Mouse (Mus musculus): ENCODE measurements around the gene Rcn2. TPM values are rescaled to one million over a fixed set of nuclear protein-coding genes. Genes with fewer than 3 reads are reported as not detected.

The Rcn2 gene
- total and polyA plus RNA-seq, 2 experiments from 2014 or later = 102 to 305 TPM

DNA sequence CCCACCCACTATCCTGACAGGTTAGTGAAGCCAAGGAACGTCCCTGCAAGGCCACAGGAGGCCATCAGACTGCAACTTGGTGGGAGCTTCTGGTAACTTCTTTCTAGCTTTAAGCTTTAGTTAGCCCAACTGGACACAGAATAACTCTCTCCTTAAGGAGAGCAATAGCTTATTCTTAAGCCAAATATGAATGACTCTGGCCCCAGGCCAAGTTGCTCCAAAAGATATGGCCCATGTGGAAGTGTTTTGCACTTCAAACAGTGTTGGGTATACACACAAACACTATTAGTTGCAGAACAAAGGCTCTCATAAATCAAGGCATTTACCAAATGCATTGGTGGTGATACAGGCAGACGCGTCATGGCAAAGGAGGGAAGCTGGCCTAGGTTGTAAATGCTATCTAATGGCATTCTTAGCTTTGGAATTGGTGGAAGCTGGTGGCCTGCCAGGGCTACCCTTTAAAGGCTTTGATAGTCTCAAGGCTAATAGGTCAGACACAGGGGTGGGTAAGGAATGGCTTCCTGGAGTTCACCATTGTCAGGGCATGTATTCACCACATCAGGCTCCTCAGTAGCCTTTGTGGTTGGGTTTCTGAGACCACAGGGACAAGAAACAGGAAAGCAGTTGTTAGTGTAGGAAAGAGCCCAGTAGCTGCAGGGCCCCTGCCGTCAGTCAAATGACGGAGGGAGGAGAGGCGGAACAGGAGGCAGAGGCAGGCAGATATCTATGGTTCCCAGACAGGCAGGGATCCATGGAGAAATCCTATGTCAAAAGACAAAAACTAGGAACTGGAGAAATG is 64.8 kb downstream of the Rcn2 start:
- no peaks in the 10 kb centered on the region for H3K9me3 ChIP-seq (ENCODE audit: low read length)
- H3K27ac ChIP-seq = no peak overlapping the region
- no peak overlapping the region for H3K4me3 ChIP-seq (ENCODE audit: low read length)
- H3K4me2 ChIP-seq (ENCODE audit: low read depth, low read length) = no peak overlapping the region
- DNase-seq (ENCODE audit: low spot score) (no peak), ATAC-seq (no peak)
- TF ChIP-seq CTCF (IDR thresholded peaks at IDR 0.05; ENCODE audit: low read depth) = no peak
- H3K36me3 ChIP-seq (ENCODE audit: insufficient read depth, low read length) = no peaks in the 10 kb centered on the region
- no peak overlapping the region for H3K9ac ChIP-seq (replicated peaks; ENCODE audit: low read length)
- H3K27me3 ChIP-seq (ENCODE audit: insufficient read depth, low read length) = no peaks in the 10 kb centered on the region
- WGBS = 68% methylated on average over 6 of the region's 6 CpGs
- no peaks in the 10 kb centered on the region for H3K4me1 ChIP-seq (ENCODE audit: insufficient read depth, low read length)

GRCm38 (mm10) chr9:56107527-56107926 is 65.9 kb downstream of the Rcn2 start:
- no peak for TF ChIP-seq CTCF (IDR thresholded peaks at IDR 0.05; ENCODE audit: low read depth)
- Histone ChIP-seq H3K4me2 (ENCODE audit: low read depth, low read length) (no peak overlapping the region), H3K9me3 (ENCODE audit: low read length) (no peaks in the 10 kb centered on the region), H3K27me3 (ENCODE audit: insufficient read depth, low read length) (no peaks in the 10 kb centered on the region), H3K36me3 (ENCODE audit: insufficient read depth, low read length) (no peaks in the 10 kb centered on the region), H3K9ac (replicated peaks; ENCODE audit: low read length) (no peak overlapping the region), H3K27ac (no peak overlapping the region), H3K4me1 (ENCODE audit: insufficient read depth, low read length) (no peaks in the 10 kb centered on the region), H3K4me3 (ENCODE audit: low read length) (no peak overlapping the region)
- WGBS = 80% methylated on average over 6 of the region's 6 CpGs
- ATAC-seq = no peak
- no peak for DNase-seq (ENCODE audit: low spot score)

DNA sequence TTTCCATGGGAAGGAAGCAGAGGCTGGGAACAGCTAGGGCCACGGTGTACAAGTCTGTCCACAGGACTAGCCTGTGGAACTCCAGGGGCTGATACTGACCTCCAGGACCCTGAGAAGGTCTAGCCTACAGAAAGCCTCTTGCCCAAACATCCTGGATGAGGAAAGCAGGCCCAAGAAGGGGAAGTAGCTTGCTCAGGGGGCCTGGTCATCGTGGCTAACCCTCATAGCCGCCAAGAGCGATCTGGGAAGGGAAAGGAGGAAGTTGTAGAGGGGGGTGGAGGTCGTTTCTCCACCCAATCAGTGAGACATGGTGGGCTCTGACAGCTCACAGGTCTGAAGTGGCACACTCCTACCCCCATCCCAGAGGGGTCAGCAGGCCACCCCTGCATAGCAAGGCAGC is 66.5 kb downstream of the Rcn2 start:
- Histone ChIP-seq H3K4me2 (ENCODE audit: low read depth, low read length) (no peak overlapping the region), H3K9me3 (ENCODE audit: low read length) (no peaks in the 10 kb centered on the region), H3K4me3 (ENCODE audit: low read length) (no peak overlapping the region), H3K27me3 (ENCODE audit: insufficient read depth, low read length) (no peaks in the 10 kb centered on the region), H3K27ac (no peak overlapping the region), H3K36me3 (ENCODE audit: insufficient read depth, low read length) (no peaks in the 10 kb centered on the region), H3K4me1 (ENCODE audit: insufficient read depth, low read length) (no peaks in the 10 kb centered on the region), H3K9ac (replicated peaks; ENCODE audit: low read length) (no peak overlapping the region)
- DNase-seq (ENCODE audit: low spot score) = no peak
- ATAC-seq = no peak
- WGBS = 81% methylated on average over 5 of the region's 5 CpGs
- no peak for TF ChIP-seq CTCF (IDR thresholded peaks at IDR 0.05; ENCODE audit: low read depth)

Other genes with a start within 250 kb of the Rcn2 start
- 25.9 and 31.8 TPM in 2 replicates for gene Scaper, start 103.7 kb upstream of the Rcn2 start, total RNA-seq (2014; rRNA removed)
- gene Scaper, start 103.7 kb upstream of the Rcn2 start, polyA plus RNA-seq (2015; fragmentation: Nextera tagmentation; extraction: Ambion mirVana) = 28.9 and 29.9 TPM in 2 replicates
- not detected in 2 replicates for gene 4930563M21Rik, start 31.3 kb upstream of the Rcn2 start, total RNA-seq (2014; rRNA removed)
- not detected in 2 replicates for gene 4930563M21Rik, start 31.3 kb upstream of the Rcn2 start, polyA plus RNA-seq (2015; fragmentation: Nextera tagmentation; extraction: Ambion mirVana)
- 0.10 and 1.1 TPM in 2 replicates for gene Pstpip1, start 48.1 kb downstream of the Rcn2 start, total RNA-seq (2014; rRNA removed)
- 0.78 and 1.4 TPM in 2 replicates for gene Pstpip1, start 48.1 kb downstream of the Rcn2 start, polyA plus RNA-seq (2015; fragmentation: Nextera tagmentation; extraction: Ambion mirVana)
- 524 and 552 TPM in 2 replicates for gene Tspan3, start 123.6 kb downstream of the Rcn2 start, total RNA-seq (2014; rRNA removed)
- gene Tspan3, start 123.6 kb downstream of the Rcn2 start, polyA plus RNA-seq (2015; fragmentation: Nextera tagmentation; extraction: Ambion mirVana) = 725 and 737 TPM in 2 replicates

All from hindbrain, postnatal 0 days (tissue).